Mouse (Mus musculus) embryonic fibroblast, embryonic 13.5 days (primary cell): ENCODE measurements around the gene Zfp382. TPM values are rescaled to one million over a fixed set of nuclear protein-coding genes. Genes with fewer than 3 reads are reported as not detected.

ENCODE experiments used
- H3K27ac ChIP-seq: 2 replicates; pipeline ENCODE4 v1.5.1; 2012; ENCODE audit warnings: low read length, control low read depth, inconsistent platforms; ENCODE audit not compliant: insufficient read depth
- H3K4me1 ChIP-seq: 2 replicates; pipeline ENCODE4 v1.6.1; 2011; ENCODE audit warnings: low read length; ENCODE audit not compliant: control insufficient read depth, insufficient read depth
- H3K4me3 ChIP-seq: 2 replicates; pipeline ENCODE4 v1.5.1; 2011; ENCODE audit warnings: mild to moderate bottlenecking, control low read depth, low read length; ENCODE audit not compliant: insufficient read depth
- CTCF ChIP-seq: IDR thresholded peaks from 2 replicates; pipeline ENCODE4 v1.5.1; 2011; ENCODE audit warnings: mild to moderate bottlenecking, control low read depth, low read length, moderate library complexity, borderline replicate concordance; ENCODE audit not compliant: insufficient read depth
- POLR2A ChIP-seq: IDR thresholded peaks from 2 replicates; pipeline ENCODE4 v1.6.1; 2011; ENCODE audit warnings: low read depth, mild to moderate bottlenecking, control low read depth, low read length, moderate library complexity
- polyA plus RNA-seq: library from polyadenylated mRNA; stranded (reverse); fragments of >200 nt; gene quantifications from 2 replicates; pipeline ENCODE4 v1.2.4, GENCODE M21; 2011; ENCODE audit warnings: low read depth; ENCODE audit not compliant: missing spikeins, insufficient read length

The Zfp382 gene
- 8.4 and 9.4 TPM in 2 replicates for polyA plus RNA-seq

DNA sequence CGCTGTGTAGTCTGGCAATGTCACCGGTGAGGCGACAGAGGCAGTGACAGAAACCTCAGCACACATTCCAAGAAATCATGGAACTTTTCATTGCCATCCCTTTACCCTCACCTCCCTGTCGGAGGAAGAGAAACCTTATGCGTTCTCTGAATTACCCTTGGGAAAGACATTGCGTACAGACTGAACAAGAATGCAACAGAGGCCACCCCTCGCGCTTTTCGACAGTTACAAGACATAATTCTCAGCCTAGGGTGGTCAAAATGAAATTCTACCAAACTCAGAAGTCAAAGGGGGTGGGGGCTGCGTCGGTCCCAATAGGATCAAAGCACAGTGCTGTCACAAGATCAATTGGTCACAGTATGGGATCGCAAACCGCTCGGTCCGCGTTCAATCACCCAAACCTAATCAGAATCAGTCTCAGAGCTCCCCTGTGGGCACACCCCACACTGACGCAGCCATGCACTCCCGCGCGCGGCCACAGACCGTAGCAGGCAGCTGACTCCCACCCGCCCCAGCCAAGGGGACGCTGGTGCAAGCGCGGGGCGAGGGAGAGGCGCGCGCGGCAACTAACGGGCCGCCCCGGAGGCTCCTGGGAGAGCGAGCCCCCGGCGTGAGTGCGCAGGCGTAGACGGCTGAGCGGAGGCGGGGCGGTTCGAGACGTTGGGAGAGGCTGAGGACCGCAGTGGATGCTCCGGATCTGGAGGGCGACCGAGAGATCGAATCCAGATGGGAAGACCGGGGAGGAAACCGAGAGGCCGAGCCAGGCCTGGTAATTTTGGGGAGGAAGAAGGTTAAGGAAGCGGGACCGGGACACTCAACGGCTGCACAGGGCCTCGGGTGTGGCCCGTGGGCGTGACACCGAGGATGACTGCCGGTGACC, at the start of gene Zfp382:
TSS of gene Zfp382 (plus strand) at position 635 of the 880 bp plus-strand sequence.
- TF ChIP-seq POLR2A (peak; percentile 85), CTCF (no peak)
- no peaks in the 10 kb centered on the region for H3K4me1 ChIP-seq
- H3K4me3 ChIP-seq, result peak within 1 kb of the TSS; percentile 74
- H3K27ac ChIP-seq, result peak within 1 kb of the TSS; percentile 43

DNA sequence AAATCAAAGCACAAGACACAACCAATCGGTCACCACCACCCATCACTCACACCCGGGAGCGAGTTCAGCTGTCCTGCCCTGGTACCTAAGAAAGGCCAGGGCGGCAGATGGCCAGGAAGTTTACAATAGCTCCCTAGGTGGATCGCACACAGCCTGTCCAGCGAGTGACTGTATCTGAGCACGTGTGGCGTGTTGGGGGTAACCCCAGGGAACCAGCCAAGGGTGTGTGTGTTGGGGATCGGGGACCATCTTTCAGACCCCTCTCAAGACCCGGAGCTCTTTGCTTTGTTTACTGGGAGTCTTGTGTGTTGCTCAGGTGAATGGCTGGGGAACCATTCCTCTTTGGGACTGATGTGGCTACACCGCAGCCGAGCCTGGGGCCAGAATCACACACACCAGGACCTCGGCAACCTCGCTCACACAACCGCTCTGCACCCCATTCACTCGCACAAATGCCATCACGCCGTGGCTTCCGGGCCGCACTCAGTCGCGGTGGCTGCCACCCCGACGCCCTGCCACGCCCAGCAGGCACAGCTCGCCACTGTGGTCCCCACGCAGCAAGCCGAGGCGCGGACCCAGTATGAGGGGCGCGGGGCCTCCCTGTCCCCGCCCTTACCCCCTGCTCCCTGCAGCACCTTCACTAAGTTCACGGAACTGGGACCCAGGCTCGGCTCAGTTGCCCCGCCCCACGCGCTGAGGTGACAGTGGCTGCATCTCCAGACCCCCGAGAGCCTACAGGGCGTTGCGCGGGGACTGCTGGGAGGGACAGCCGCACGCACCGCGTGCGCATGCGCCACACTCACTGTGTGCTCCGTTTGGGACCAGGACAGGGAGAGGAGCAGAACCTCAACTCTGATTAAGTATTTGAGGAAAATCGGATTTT, 49.4 kb upstream of the Zfp382 start, which contains the start of gene Zfp82:
TSS of gene Zfp82 (minus strand) at position 755 of the 883 bp plus-strand sequence.
- TF ChIP-seq POLR2A (peak; percentile 79), CTCF (no peak)
- peak within 1 kb of the TSS; percentile 56 for H3K4me3 ChIP-seq
- H3K27ac ChIP-seq, result no peak within 1 kb of the TSS
- no peaks in the 10 kb centered on the region for H3K4me1 ChIP-seq

DNA sequence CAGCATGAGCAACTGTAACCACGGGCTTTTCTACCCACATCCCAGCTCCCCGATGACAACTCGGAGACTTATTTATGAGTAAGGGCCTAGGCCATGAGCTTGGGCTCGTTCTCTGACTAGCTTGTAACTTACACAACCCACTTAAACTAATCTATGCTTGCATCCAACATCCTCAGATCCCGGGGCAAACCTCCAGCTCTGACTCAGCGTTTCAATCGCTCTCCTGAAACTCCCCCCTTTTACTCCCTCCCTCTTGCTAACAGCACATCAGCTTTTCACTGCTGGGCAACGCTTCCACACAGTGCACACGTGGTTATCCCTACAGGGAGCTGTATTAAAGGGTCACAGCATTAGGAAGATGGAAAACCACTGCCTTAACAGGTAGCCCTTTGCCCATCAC, 35.2 kb upstream of the Zfp382 start:
- no peak overlapping the region for H3K27ac ChIP-seq
- 0 out of 2 replicates have a peak, but pooled peaks cover 2% of the 10 kb centered on the region for H3K4me1 ChIP-seq
- no peak overlapping the region for H3K4me3 ChIP-seq
- TF ChIP-seq POLR2A (no peak), CTCF (no peak)

DNA sequence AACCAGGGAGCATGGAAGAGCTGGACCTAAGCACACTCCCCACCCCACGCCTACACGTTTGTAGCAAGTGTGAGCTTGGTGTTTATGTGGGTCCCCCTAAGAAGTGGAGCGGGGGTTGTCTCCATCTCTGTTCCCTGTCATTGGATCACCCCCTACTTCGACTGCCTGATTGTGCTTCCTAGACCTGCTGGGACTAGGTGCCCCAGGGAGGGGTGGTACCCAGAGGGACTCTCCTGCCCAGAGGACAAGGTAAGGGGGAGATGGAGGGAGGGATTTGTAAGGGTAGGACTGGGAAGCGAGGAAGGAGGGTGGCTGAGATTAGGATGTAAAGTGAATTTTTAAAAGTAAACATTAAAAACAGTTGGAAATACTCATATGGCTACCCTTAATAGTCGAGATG, 32.3 kb upstream of the Zfp382 start:
- 0 out of 2 replicates have a peak, but pooled peaks cover 2% of the 10 kb centered on the region for H3K4me1 ChIP-seq
- no peak overlapping the region for H3K27ac ChIP-seq
- TF ChIP-seq POLR2A (no peak), CTCF (no peak)
- peak overlapping the region; percentile 71 for H3K4me3 ChIP-seq

DNA sequence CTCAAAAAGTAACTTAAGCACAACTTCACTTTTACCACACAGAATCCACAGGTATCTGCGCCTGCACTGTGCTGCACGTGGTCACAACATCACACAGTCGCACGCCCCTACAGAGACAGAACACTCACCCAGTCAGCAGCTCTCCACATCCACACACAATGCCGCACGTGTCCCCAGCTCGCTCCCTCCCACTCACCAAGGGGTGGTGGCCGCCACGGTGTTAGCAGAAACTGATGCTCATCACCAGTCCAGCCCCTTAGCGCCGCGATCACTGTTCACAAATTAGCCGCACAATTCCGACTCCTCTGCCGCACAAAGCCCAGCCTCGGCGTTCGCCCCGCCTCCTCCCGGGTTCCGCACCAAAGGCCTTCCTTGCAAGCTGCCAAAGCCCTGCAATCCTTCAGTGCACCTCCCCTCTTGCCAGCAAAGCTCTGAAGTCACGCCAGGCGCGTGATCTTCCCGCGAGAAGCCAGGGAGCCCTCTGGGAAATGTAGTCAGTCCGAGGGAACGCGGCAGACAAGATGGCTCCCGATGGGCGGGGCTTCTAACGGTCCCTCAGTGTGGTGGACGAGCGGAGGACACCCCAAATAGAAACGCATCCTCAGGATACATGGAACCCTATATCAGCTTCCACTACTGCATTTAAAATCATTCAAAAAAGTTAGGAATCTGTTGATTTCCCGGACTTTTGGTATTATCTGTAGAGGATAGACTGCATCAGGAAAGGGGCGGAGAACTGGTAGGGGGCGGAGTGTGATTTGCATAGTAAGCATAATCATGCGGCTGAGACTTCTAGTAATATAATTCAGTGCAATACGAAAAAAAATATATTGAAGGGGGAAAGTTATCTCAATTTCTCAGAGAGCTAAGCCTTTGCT, 31.4 kb upstream of the Zfp382 start, which contains the start of the genes Gm26920 and Zfp566:
TSS of gene Gm26920 (minus strand) at position 319 of the 878 bp plus-strand sequence.
TSS of gene Zfp566 (minus strand) at position 436 of the 878 bp plus-strand sequence.
- TF ChIP-seq POLR2A (peak; percentile 72), CTCF (no peak)
- H3K27ac ChIP-seq, result peak within 1 kb of the TSS; percentile 73
- peak within 1 kb of the TSS; percentile 71 for H3K4me3 ChIP-seq
- H3K4me1 ChIP-seq, result 0 out of 2 replicates have a peak, but pooled peaks cover 2% of the 10 kb centered on the region

DNA sequence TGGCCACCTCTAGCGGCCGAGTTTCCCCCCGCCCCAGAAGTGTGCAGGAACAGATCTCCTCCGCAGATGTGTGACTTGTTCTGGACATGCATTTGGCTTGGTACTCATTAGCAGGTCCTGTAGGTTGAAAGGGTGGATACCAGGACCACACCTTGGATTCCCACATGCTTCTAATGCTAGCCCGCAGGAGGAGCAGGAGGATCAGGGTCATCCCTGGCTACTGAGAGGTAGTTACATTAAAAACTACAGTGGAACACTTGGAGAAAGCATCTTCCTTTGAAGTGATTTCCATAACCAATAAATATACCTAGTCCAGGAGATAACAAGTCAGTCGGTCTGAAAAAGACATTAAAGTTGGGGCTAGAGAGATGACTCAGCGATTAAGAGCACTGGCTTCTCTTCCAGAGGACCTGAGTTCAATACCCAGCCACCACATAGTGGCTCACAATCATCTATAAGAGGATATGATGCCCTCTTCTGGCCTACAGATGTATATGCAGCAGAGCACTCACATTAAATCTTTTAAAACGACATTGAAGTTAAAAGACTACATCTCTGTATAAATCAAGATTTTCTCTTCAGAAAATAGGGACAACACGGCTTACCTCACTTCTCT, 30.7 kb upstream of the Zfp382 start:
- TF ChIP-seq CTCF (no peak), POLR2A (no peak)
- H3K27ac ChIP-seq, result peak overlapping the region; percentile 73
- 0 out of 2 replicates have a peak, but pooled peaks cover 2% of the 10 kb centered on the region for H3K4me1 ChIP-seq
- H3K4me3 ChIP-seq, result peak overlapping the region; percentile 4; the same call in 1 of the 2 replicates

DNA sequence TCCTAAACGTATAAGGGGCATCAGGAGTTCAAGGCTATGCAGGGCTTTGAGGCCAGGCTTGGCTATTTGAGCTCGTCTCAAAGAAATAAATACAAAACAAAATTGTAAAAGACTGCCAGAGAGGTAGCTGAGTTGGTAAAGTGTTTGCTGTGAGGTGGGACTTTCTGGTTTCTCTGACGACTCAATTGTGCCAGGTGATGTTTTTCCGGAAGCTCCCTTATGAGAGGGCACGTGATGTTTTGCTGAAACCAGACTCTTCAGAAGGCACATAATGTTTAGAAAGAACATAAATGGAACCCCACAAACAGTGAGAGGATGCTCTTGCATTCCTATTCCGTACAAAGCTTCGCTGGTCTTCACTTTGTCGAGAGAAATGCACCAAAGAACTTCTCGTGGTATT, 29.1 kb upstream of the Zfp382 start:
- Histone ChIP-seq H3K4me1 (no peaks in the 10 kb centered on the region), H3K27ac (no peak overlapping the region), H3K4me3 (no peak overlapping the region)
- no peak for TF ChIP-seq POLR2A
- no peak for TF ChIP-seq CTCF

DNA sequence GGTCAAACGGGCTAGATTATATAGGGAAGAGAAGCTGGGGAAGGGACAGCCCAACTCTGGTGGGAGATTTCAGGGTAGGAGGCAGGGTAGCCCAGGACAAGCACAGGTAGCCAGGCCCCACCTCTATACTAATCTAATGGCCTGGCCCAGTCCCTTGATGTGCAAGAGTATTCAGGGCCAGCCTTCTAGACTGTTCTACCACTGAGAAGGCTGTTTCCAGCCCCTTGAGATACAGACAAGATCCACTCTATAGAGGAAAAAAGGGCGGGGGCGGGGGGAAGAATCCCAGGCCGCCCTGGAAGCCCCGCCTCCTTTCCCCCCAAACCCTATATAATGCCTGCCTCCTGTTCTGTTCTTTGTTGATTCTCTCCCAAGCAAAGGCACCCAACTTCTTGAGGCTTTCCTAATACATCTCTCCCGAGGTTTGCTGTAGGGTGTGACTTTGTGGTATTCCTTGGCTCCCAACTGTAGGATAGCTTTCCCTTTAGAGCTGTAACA, 27.8 kb upstream of the Zfp382 start:
- no peak for TF ChIP-seq CTCF
- no peak for TF ChIP-seq POLR2A

More for the DNA sequence above, 27.8 kb upstream of the Zfp382 start:
- Histone ChIP-seq H3K4me3 (peak overlapping the region; percentile 26), H3K27ac (no peak overlapping the region), H3K4me1 (no peaks in the 10 kb centered on the region)
